Mouse (Mus musculus): ENCODE data around the gene Ubr2.

Ubr2 gene

DNA sequence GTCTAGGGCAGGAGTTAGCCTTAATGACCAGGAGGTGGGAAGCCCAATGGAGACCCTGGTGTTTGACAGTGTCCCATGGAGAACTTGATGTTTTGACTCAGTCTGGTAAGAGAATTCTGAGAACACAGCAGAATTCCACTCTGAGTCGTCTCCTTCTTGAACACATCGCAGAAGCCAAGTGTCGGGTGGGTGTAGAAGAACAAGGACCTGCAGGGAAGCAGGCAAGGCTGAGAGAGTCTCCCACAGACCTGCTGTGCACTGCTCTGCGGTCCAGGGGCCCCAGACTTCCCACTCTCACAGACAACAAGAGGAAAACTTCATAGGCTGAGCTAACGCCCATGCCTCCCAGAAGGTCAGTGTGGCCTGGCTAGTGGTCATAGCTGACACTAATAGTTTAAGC lies 82.6 kb downstream of the Ubr2 start:
- peak; percentile 62 for DNase-seq (ENCODE audit: low read depth, low spot score)

DNA sequence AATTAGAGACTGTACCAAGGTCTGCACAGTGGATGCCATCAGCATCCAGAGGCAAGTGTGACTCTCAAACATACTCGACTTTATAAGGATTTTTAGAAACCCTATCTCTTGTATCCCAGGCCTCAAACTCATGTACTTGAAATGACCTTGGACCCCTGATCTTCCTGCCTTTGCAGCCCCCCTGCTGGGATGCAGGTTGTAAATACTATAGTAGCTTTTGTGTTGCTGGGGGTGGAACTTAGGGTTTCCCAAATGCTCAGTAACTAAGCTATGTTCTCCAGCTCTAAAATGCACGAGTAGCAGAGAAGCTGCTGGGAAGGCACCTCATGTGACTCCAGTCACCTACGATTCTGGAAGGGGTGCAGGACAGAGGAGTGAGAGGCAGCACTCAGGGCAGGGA lies 83.4 kb downstream of the Ubr2 start:
- no peak for DNase-seq (ENCODE audit: low read depth, low spot score)

- no peak for DNase-seq (ENCODE audit: low read depth, low spot score)
Observed at GRCm38 (mm10) chr17:46926192-46926591, 84.2 kb downstream of the Ubr2 start.

GRCm38 (mm10) chr17:46920855-46921254 lies 89.5 kb downstream of the Ubr2 start:
- DNase-seq (ENCODE audit: low read depth, low spot score) = no peak

DNA sequence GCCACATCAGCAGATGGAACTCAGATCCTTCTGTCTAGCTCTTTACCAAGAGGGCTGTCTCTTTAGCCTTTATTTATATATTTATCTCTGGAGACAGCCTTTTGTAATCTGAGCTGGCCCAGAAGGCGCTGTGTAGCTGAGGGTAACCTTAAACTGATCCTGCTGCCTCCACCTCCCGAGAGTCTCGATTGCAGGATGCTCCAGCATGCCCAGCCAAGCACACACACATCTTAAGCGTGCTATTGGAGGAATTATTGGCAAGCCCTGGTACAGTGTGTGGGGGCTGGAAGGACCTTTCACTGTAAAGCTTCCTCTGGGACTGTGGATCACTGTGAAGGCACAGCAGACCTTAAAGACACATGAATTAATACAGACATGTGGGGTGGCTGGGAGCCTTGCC lies 91.4 kb downstream of the Ubr2 start:
- DNase-seq (ENCODE audit: low read depth, low spot score) = no peak

DNA sequence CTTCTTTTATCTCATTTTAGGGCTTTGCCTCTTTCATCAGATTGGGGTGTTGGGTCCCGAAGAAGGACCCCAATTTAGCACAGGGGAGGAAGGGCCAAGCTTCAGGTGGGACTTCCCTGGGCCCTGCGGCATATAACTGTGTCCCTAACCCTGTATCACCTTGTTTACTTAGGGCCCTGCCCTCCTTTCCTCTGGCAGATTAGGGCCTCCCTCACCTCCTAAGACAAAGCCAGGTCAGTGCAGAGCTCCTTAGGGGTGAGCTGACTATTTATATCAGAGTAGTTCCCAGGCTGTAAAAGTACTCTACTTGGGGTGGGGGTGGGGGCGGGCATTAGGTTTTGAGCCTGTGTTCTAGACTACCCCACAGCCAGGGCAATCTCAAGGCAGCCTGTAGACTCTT lies 95.2 kb downstream of the Ubr2 start:
- no peak for DNase-seq (ENCODE audit: low read depth, low spot score)

DNA sequence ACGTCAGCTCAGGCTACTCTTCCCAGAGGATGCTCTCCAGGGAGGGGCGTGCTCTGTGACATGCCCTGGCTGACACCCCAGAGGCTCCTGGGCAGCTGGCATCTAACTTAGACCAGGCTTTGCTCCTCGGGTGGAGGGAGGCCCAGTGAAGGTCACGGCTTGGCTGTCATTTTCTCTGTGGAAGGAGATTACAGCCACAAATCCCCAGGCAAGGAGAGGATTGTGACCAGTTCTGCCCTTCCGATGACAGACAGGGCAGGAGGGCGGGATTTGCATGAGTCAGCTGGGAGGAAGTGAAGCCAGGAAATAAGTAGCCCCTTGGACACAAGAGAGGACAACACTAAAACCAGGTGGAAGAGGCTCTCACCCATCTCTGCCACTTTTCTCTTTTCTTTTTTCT lies 98.0 kb downstream of the Ubr2 start:
- no peak for DNase-seq (ENCODE audit: low read depth, low spot score)

DNA sequence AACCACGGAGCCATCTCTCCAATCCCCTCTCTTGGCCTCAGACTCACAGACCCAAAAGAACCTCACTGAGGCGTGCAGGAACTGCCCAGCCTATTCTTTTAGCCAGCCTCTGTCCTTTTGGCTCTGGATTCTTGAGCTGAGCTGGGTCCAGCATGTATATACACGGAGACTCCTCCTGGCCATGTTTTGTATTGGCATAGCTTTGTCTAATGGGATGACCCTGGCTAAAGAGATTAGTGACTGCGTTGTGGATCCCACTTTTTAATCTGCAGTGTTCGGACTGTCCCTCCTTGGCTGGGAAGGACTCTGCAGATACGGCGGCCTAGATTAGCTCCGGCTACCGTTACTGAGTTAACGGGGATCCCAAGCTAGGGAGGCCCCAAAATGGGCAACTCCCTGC lies 100.2 kb downstream of the Ubr2 start, which contains the start of gene Prph2:
Gene Prph2, plus strand, starts transcription at position 274 of the 400 bp plus-strand sequence.
- no peak for DNase-seq (ENCODE audit: low read depth, low spot score)

DNA sequence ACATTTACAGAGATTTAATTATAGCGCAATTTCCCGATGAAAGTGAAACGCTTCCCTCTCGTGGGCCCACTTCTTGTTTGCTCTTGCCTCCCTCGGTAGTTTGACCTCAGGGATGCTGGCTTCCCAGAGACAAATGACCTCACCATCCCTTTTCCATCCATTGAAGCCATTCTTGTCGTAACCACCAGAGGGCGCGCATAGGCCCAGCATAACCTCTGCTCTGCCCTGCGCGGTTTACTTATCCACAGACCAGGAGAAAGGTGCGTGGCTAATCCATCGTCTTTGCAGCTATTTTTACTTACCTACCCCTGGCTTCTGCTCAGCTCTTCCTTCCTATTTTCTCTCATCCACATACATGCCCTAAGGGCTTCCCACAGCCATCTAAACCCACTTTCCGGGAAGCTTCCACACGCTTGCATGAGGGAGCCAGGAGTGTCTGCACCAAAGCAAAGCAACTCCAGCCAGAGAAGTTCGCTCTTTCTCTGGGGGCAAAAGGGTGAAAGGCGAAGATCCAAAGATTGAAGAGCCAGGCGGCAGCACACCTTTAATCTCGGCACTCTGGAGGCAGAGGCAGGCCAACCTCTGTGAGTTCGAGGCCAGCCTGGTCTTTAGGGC lies 106.4 kb downstream of the Ubr2 start:
- peak; percentile 47 for DNase-seq (ENCODE audit: low read depth, low spot score)

DNA sequence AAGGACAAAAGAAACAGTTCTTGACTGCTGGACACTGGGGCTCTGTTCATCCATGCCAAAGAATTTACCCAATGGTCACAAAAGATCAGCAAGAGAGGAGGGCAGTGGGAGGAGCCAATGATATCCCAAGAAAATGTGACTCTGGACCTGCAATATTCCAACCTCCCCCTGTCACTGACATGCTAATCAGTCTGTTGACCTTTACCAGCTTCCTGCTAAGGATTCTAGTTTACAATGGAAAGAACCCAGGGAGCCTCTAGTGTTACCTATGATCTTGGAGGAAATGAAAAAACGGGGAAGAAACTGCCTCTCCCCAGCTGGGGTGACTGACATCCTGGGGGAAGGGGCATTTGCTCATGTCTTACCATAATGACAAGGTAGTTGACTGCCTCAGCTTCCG lies 109.4 kb downstream of the Ubr2 start:
- DNase-seq (ENCODE audit: low read depth, low spot score) = no peak

GRCm38 (mm10) chr17:46897221-46897950 lies 113.0 kb downstream of the Ubr2 start:
- no peak for DNase-seq (ENCODE audit: low read depth, low spot score)

GRCm38 (mm10) chr17:46895426-46895825 lies 114.9 kb downstream of the Ubr2 start:
- no peak for DNase-seq (ENCODE audit: low read depth, low spot score)

GRCm38 (mm10) chr17:46890843-46891594 lies 119.3 kb downstream of the Ubr2 start:
- DNase-seq (ENCODE audit: low read depth, low spot score) = peak; percentile 47

- peak; percentile 97 for DNase-seq (ENCODE audit: low read depth, low spot score)
Observed at GRCm38 (mm10) chr17:46890116-46890815, 120.1 kb downstream of the Ubr2 start, which contains the start of gene Tbcc. Gene Tbcc, plus strand, starts transcription at chr17:46890684.

DNA sequence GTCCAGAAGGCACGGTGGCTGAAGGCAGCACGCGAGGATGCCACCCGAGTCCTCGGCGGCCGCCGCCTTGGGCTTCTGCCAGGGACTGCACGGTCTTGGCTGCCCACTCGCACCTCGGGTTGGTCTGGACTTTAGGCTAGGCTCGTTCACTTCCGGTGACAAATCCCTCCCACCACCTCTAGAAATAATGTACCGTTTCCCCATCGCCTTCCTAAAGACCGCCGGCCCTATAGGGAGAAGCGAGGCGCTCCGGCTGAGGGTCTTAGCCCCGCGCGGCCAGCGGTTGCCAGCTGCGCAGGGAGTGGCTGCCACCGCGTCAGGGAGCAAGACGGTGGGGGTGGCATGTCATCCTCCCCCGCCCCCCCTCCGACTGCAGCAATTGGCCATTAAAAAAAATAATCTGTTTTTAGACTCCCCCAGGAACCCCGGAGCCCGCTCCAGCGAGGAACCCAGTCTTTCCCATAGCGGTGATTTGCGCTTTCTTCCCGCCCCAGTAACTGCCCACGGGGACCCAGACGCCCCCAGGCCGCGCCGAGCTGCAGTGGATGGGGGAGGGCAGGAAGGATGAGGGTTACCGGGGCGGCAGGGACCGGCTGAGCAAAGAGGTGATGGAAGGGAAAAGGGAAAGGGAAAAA lies 120.8 kb downstream of the Ubr2 start:
- peak; percentile 72 for DNase-seq (ENCODE audit: low read depth, low spot score)

DNA sequence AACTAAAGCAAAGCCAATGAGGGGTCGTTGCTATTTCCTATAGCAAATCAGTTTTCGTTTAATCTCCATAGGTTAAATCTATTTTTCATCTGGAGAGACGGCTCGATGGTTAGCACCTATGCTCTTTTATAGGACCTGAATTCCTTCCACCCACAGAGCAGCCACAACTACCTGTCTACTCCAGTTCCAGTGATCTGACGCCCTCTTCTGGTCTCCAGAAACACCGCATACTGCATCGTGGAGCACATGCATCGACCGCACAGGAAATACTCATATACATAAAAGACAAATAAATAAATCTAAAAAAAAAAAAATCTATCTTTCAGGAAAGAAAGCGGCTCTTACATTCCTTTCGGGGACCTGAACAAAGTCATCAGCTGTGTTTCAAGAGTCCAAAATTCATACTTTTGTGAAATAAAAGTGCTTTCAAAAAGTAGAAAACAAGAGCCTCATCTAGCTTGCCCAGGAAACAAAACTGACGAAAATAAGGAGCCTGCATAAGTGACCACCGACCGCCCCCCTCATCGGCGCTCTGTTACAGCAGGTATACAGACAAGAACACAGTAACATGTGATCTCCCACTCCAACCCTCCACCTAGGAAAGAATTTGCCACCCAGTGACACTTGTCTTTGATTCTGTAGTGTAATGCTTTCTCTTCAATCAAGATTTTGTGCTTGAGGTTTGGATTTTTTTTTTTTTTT lies 121.7 kb downstream of the Ubr2 start:
- DNase-seq (ENCODE audit: low read depth, low spot score) = no peak

GRCm38 (mm10) chr17:46885910-46886643 lies 124.3 kb downstream of the Ubr2 start:
- DNase-seq (ENCODE audit: low read depth, low spot score) = no peak

DNA sequence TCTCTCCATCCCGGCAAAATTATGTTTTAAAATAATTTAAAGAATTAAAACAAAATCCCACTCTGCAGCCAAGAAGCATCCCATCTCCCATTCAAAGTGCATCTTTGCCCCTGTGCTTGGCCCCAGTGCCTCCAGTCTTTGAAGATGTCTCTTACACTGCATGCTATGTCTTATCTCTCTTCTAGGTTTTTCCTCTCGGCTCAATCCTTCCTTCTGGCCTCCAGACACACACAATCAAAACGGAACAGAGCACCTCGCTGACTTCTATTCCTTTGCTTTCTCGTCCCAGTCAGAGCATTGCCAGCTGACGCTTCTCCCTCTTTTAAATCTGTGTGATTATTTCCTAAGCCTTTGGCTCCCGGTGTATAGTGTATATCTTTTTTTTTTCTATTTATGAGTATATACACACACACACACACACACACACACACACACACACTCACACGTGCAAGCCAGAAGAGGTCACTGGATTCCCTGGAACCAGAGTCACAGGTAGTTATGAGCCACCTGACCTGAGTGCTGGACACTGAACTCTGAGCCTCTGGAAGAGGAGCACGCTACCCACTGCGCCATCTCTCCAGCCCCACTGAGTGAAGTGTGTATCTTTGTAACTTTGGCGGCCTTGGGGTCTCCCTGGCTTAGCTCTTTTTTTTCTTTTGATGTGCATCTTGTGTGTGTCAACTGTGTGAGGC lies 125.0 kb downstream of the Ubr2 start:
- no peak for DNase-seq (ENCODE audit: low read depth, low spot score)

DNA sequence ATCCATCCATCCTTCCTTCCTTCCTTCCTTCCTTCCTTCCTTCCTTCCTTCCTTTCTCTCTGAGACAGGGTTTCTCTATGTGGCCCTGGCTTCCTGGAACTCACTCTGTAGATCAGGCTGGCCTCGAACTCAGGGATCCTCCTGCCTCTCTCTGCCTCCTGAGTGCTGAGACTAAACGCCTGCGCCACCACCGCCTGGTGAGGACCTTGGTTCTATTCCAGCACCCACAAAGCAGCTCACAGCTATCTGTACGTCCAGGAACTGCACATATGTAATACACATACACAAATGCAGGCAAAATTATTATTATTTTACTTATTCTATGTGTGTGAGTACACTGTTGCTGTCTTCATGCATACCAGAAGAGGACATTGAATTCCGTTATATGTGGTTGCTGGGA lies 125.6 kb downstream of the Ubr2 start:
- DNase-seq (ENCODE audit: low read depth, low spot score) = no peak

- DNase-seq (ENCODE audit: low read depth, low spot score) = no peak
Observed at GRCm38 (mm10) chr17:46883107-46883506, 127.2 kb downstream of the Ubr2 start.

Measured in telencephalon, adult 2 months (tissue).